Mouse (Mus musculus): ENCODE measurements at regions not wholly inside any gene's neighbourhood (a gene's known extent, or its start where the extent isn't known, plus 50 kb on each side); places are given as distances from the start of the nearest gene placed in this dataset.

GRCm38 (mm10) chr14:25226155-25226839 is 232.7 kb upstream of the Zmiz1 start:
- WGBS = 4% methylated on average over 11 of the region's 11 CpGs
- peak overlapping the region; percentile 13 for H3K4me2 ChIP-seq (ENCODE audit: low read depth)
- H3K36me3 ChIP-seq (ENCODE audit: insufficient read depth) = no peaks in the 10 kb centered on the region
- H3K27ac ChIP-seq (ENCODE audit: low read depth, low read length) = peak overlapping the region; percentile 80
- H3K9ac ChIP-seq = no peak overlapping the region
- H3K4me1 ChIP-seq (ENCODE audit: insufficient read depth) = peaks cover 25% of the 10 kb centered on the region
- TF ChIP-seq CTCF (IDR thresholded peaks at IDR 0.05; ENCODE audit: low read depth) = no peak
- no peaks in the 10 kb centered on the region for H3K9me3 ChIP-seq (ENCODE audit: low read length)
- H3K4me3 ChIP-seq (ENCODE audit: low read depth, low read length) = no peak overlapping the region
- DNase-seq (peak; percentile 90), ATAC-seq (peak; percentile 91)
- no peaks in the 10 kb centered on the region for H3K27me3 ChIP-seq (ENCODE audit: insufficient read depth, low read length)

GRCm38 (mm10) chr14:25226840-25227506 is 232.0 kb upstream of the Zmiz1 start:
- peak; percentile 40 for TF ChIP-seq CTCF (IDR thresholded peaks at IDR 0.05; ENCODE audit: low read depth)
- no peak for DNase-seq
- WGBS = 39% methylated on average over 7 of the region's 7 CpGs
- 0 out of 2 replicates have a peak, but pooled peaks have one; percentile 3 for ATAC-seq
- no peaks in the 10 kb centered on the region for H3K9me3 ChIP-seq (ENCODE audit: low read length)
- H3K9ac ChIP-seq = no peak overlapping the region
- no peak overlapping the region for H3K4me3 ChIP-seq (ENCODE audit: low read depth, low read length)
- peaks cover 25% of the 10 kb centered on the region for H3K4me1 ChIP-seq (ENCODE audit: insufficient read depth)
- H3K27me3 ChIP-seq (ENCODE audit: insufficient read depth, low read length) = no peaks in the 10 kb centered on the region
- no peaks in the 10 kb centered on the region for H3K36me3 ChIP-seq (ENCODE audit: insufficient read depth)
- peak overlapping the region; percentile 80 for H3K27ac ChIP-seq (ENCODE audit: low read depth, low read length)
- peak overlapping the region; percentile 13; the same call in 1 of the 2 replicates for H3K4me2 ChIP-seq (ENCODE audit: low read depth)

GRCm38 (mm10) chr14:25228321-25229047 is 230.5 kb upstream of the Zmiz1 start:
- no peaks in the 10 kb centered on the region for H3K36me3 ChIP-seq (ENCODE audit: insufficient read depth)
- no peak overlapping the region for H3K4me2 ChIP-seq (ENCODE audit: low read depth)
- no peak overlapping the region for H3K4me3 ChIP-seq (ENCODE audit: low read depth, low read length)
- ATAC-seq (no peak), DNase-seq (no peak)
- no peak overlapping the region for H3K27ac ChIP-seq (ENCODE audit: low read depth, low read length)
- no peaks in the 10 kb centered on the region for H3K27me3 ChIP-seq (ENCODE audit: insufficient read depth, low read length)
- H3K9ac ChIP-seq = no peak overlapping the region
- peaks cover 25% of the 10 kb centered on the region for H3K4me1 ChIP-seq (ENCODE audit: insufficient read depth)
- TF ChIP-seq CTCF (IDR thresholded peaks at IDR 0.05; ENCODE audit: low read depth) = no peak
- no peaks in the 10 kb centered on the region for H3K9me3 ChIP-seq (ENCODE audit: low read length)
- 81% methylated on average over 13 of the region's 13 CpGs for WGBS

GRCm38 (mm10) chr14:25229569-25229968 is 229.4 kb upstream of the Zmiz1 start:
- Histone ChIP-seq H3K4me1 (ENCODE audit: insufficient read depth) (peaks cover 25% of the 10 kb centered on the region), H3K27ac (ENCODE audit: low read depth, low read length) (no peak overlapping the region), H3K36me3 (ENCODE audit: insufficient read depth) (no peaks in the 10 kb centered on the region), H3K9ac (no peak overlapping the region), H3K4me3 (ENCODE audit: low read depth, low read length) (no peak overlapping the region), H3K4me2 (ENCODE audit: low read depth) (no peak overlapping the region), H3K27me3 (ENCODE audit: insufficient read depth, low read length) (no peaks in the 10 kb centered on the region), H3K9me3 (ENCODE audit: low read length) (no peaks in the 10 kb centered on the region)
- no peak for TF ChIP-seq CTCF (IDR thresholded peaks at IDR 0.05; ENCODE audit: low read depth)
- DNase-seq (peak; percentile 75), ATAC-seq (no peak)
- WGBS = 30% methylated on average over 6 of the region's 6 CpGs

GRCm38 (mm10) chr14:25231881-25232280 is 227.1 kb upstream of the Zmiz1 start:
- 54% methylated on average over 1 of the region's 1 CpGs for WGBS
- DNase-seq = no peak
- no peaks in the 10 kb centered on the region for H3K27me3 ChIP-seq (ENCODE audit: insufficient read depth, low read length)
- H3K9ac ChIP-seq = no peak overlapping the region
- peaks cover 13% of the 10 kb centered on the region for H3K4me1 ChIP-seq (ENCODE audit: insufficient read depth)
- TF ChIP-seq CTCF (IDR thresholded peaks at IDR 0.05; ENCODE audit: low read depth) = no peak
- H3K4me2 ChIP-seq (ENCODE audit: low read depth) = no peak overlapping the region
- H3K9me3 ChIP-seq (ENCODE audit: low read length) = no peaks in the 10 kb centered on the region
- no peaks in the 10 kb centered on the region for H3K36me3 ChIP-seq (ENCODE audit: insufficient read depth)
- H3K27ac ChIP-seq (ENCODE audit: low read depth, low read length) = no peak overlapping the region
- ATAC-seq = peak; percentile 78
- no peak overlapping the region for H3K4me3 ChIP-seq (ENCODE audit: low read depth, low read length)

- DNase-seq (no peak), ATAC-seq (peak; percentile 71)
- no peak overlapping the region for H3K27ac ChIP-seq (ENCODE audit: low read depth, low read length)
- H3K36me3 ChIP-seq (ENCODE audit: insufficient read depth) = no peaks in the 10 kb centered on the region
- H3K9ac ChIP-seq = no peak overlapping the region
- H3K9me3 ChIP-seq (ENCODE audit: low read length) = no peaks in the 10 kb centered on the region
- H3K27me3 ChIP-seq (ENCODE audit: insufficient read depth, low read length) = no peaks in the 10 kb centered on the region
- WGBS = 74% methylated on average over 13 of the region's 13 CpGs
- H3K4me2 ChIP-seq (ENCODE audit: low read depth) = no peak overlapping the region
- TF ChIP-seq CTCF (IDR thresholded peaks at IDR 0.05; ENCODE audit: low read depth) = no peak
- H3K4me3 ChIP-seq (ENCODE audit: low read depth, low read length) = no peak overlapping the region
- no peaks in the 10 kb centered on the region for H3K4me1 ChIP-seq (ENCODE audit: insufficient read depth)
These were observed 222.5 kb upstream of the Zmiz1 start for GRCm38 (mm10) chr14:25236421-25236973.

Measured in forebrain, postnatal 0 days (tissue).